Mouse (Mus musculus): ENCODE results near the gene Ndufs5.

DNA sequence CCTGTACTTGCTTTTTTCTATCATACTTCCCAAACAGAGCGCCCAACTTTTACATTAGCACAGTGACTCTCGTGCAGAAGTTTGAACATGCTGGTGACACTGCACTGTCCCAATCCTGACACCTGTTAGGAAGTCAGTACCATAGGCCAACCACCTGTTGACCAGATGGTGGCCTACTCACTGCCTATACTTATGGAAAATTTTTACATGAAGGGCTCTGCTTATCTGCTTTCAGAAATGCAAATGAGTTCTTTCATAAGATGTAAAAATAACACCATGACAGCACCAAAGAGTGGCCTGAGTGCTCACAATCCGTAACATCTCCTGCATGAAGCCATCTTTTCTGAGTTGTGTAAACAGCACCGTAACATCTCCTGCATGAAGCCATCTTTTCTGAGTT lies 20.7 kb upstream of the Ndufs5 start:
- TF ChIP-seq POLR2A (IDR thresholded peaks at IDR 0.05; ENCODE audit: borderline replicate concordance, low read depth, low read length) = no peak
- TF ChIP-seq CTCF (IDR thresholded peaks at IDR 0.05; ENCODE audit: low read depth, low read length) = no peak

Measured in bone marrow macrophage, adult 2 months (primary cell).